Mouse (Mus musculus): ENCODE measurements around the gene Rasl10b. TPM values are rescaled to one million over a fixed set of nuclear protein-coding genes. Genes with fewer than 3 reads are reported as not detected.

The Rasl10b gene
- total and polyA plus RNA-seq, 2 experiments = 0.12 to 0.18 TPM

- Histone ChIP-seq H3K27ac (replicated peaks; ENCODE audit: insufficient read depth, low read depth, low read length) (no peak overlapping the region), H3K9ac (ENCODE audit: low read depth, low read length) (no peak overlapping the region), H3K27me3 (ENCODE audit: control insufficient read depth, insufficient read depth, low read length) (no peaks in the 10 kb centered on the region), H3K36me3 (ENCODE audit: control insufficient read depth, insufficient read depth, low read length) (peaks cover 14% of the 10 kb centered on the region), H3K4me3 (ENCODE audit: insufficient read depth, low read depth, low read length) (no peak overlapping the region), H3K4me1 (ENCODE audit: control insufficient read depth, insufficient read depth, low read length) (no peaks in the 10 kb centered on the region), H3K79me2 (ENCODE audit: control insufficient read depth, insufficient read depth, low read length) (no peaks in the 10 kb centered on the region)
- TF ChIP-seq POLR2A (IDR thresholded peaks at IDR 0.05; ENCODE audit: extremely low read depth, insufficient read depth, low read length) (no peak), CTCF (IDR thresholded peaks at IDR 0.05; ENCODE audit: low read depth, low read length) (no peak)
- WGBS = 98% methylated on average over 1 of the region's 1 CpGs
- no peak for DNase-seq (ENCODE audit: extremely low read depth, low read depth, low spot score)
Observed at GRCm38 (mm10) chr11:83383532-83383887, 25.4 kb upstream of the Rasl10b start.

GRCm38 (mm10) chr11:83393062-83393461, 15.9 kb upstream of the Rasl10b start:
- Histone ChIP-seq H3K9ac (ENCODE audit: low read depth, low read length) (no peak overlapping the region), H3K27ac (replicated peaks; ENCODE audit: insufficient read depth, low read depth, low read length) (no peak overlapping the region), H3K4me3 (ENCODE audit: insufficient read depth, low read depth, low read length) (no peak overlapping the region), H3K36me3 (ENCODE audit: control insufficient read depth, insufficient read depth, low read length) (peaks cover 30% of the 10 kb centered on the region), H3K79me2 (ENCODE audit: control insufficient read depth, insufficient read depth, low read length) (no peaks in the 10 kb centered on the region), H3K27me3 (ENCODE audit: control insufficient read depth, insufficient read depth, low read length) (no peaks in the 10 kb centered on the region), H3K4me1 (ENCODE audit: control insufficient read depth, insufficient read depth, low read length) (no peaks in the 10 kb centered on the region)
- no peak for DNase-seq (ENCODE audit: extremely low read depth, low read depth, low spot score)
- WGBS = 86% methylated on average over 4 of the region's 4 CpGs
- no peak for TF ChIP-seq POLR2A (IDR thresholded peaks at IDR 0.05; ENCODE audit: extremely low read depth, insufficient read depth, low read length)
- TF ChIP-seq CTCF (IDR thresholded peaks at IDR 0.05; ENCODE audit: low read depth, low read length) = no peak

GRCm38 (mm10) chr11:83394802-83395439, 14.0 kb upstream of the Rasl10b start:
- Histone ChIP-seq H3K27ac (replicated peaks; ENCODE audit: insufficient read depth, low read depth, low read length) (no peak overlapping the region), H3K4me1 (ENCODE audit: control insufficient read depth, insufficient read depth, low read length) (no peaks in the 10 kb centered on the region), H3K36me3 (ENCODE audit: control insufficient read depth, insufficient read depth, low read length) (peaks cover 39% of the 10 kb centered on the region), H3K27me3 (ENCODE audit: control insufficient read depth, insufficient read depth, low read length) (no peaks in the 10 kb centered on the region), H3K4me3 (ENCODE audit: insufficient read depth, low read depth, low read length) (no peak overlapping the region), H3K9ac (ENCODE audit: low read depth, low read length) (no peak overlapping the region), H3K79me2 (ENCODE audit: control insufficient read depth, insufficient read depth, low read length) (no peaks in the 10 kb centered on the region)
- WGBS = 82% methylated on average over 6 of the region's 6 CpGs
- no peak for DNase-seq (ENCODE audit: extremely low read depth, low read depth, low spot score)
- TF ChIP-seq CTCF (IDR thresholded peaks at IDR 0.05; ENCODE audit: low read depth, low read length) = no peak
- TF ChIP-seq POLR2A (IDR thresholded peaks at IDR 0.05; ENCODE audit: extremely low read depth, insufficient read depth, low read length) = no peak

GRCm38 (mm10) chr11:83397626-83398025, 11.3 kb upstream of the Rasl10b start:
- Histone ChIP-seq H3K4me3 (ENCODE audit: insufficient read depth, low read depth, low read length) (no peak overlapping the region), H3K27me3 (ENCODE audit: control insufficient read depth, insufficient read depth, low read length) (no peaks in the 10 kb centered on the region), H3K27ac (replicated peaks; ENCODE audit: insufficient read depth, low read depth, low read length) (no peak overlapping the region), H3K36me3 (ENCODE audit: control insufficient read depth, insufficient read depth, low read length) (peaks cover 33% of the 10 kb centered on the region), H3K79me2 (ENCODE audit: control insufficient read depth, insufficient read depth, low read length) (no peaks in the 10 kb centered on the region), H3K9ac (ENCODE audit: low read depth, low read length) (no peak overlapping the region), H3K4me1 (ENCODE audit: control insufficient read depth, insufficient read depth, low read length) (no peaks in the 10 kb centered on the region)
- TF ChIP-seq CTCF (IDR thresholded peaks at IDR 0.05; ENCODE audit: low read depth, low read length) (no peak), POLR2A (IDR thresholded peaks at IDR 0.05; ENCODE audit: extremely low read depth, insufficient read depth, low read length) (no peak)
- WGBS = 73% methylated on average over 7 of the region's 7 CpGs
- peak; percentile 31 for DNase-seq (ENCODE audit: extremely low read depth, low read depth, low spot score)

- Histone ChIP-seq H3K36me3 (ENCODE audit: control insufficient read depth, insufficient read depth, low read length) (peaks cover 27% of the 10 kb centered on the region; the same call in 1 of the 2 replicates), H3K4me3 (ENCODE audit: insufficient read depth, low read depth, low read length) (no peak overlapping the region), H3K79me2 (ENCODE audit: control insufficient read depth, insufficient read depth, low read length) (no peaks in the 10 kb centered on the region), H3K27ac (replicated peaks; ENCODE audit: insufficient read depth, low read depth, low read length) (no peak overlapping the region), H3K4me1 (ENCODE audit: control insufficient read depth, insufficient read depth, low read length) (no peaks in the 10 kb centered on the region), H3K9ac (ENCODE audit: low read depth, low read length) (no peak overlapping the region), H3K27me3 (ENCODE audit: control insufficient read depth, insufficient read depth, low read length) (no peaks in the 10 kb centered on the region)
- WGBS = 71% methylated on average over 5 of the region's 5 CpGs
- TF ChIP-seq POLR2A (IDR thresholded peaks at IDR 0.05; ENCODE audit: extremely low read depth, insufficient read depth, low read length) = no peak
- TF ChIP-seq CTCF (IDR thresholded peaks at IDR 0.05; ENCODE audit: low read depth, low read length) = no peak
- DNase-seq (ENCODE audit: extremely low read depth, low read depth, low spot score) = no peak
Observed at GRCm38 (mm10) chr11:83398724-83399123, 10.2 kb upstream of the Rasl10b start.

DNA sequence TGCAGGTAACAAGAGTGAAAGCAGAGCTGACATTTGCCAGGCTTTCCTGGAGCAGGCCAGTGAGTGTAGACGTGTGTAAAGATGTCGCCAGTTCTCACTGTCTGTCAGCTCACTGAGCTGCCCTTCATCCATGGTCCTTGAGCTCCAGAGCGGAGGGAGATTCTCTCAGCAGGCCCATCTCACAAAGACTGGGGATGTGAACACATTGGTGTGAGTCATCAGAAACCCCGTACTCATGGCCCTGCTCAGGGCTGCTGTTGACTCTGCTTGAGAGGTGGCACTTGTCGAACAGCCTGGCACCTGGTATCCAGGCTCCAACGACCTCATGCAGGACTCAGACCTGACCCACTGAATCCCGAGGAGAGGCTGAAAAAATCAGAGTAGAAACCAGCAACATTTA, 5.2 kb upstream of the Rasl10b start:
- H3K27ac ChIP-seq (replicated peaks; ENCODE audit: insufficient read depth, low read depth, low read length) = no peak overlapping the region
- DNase-seq (ENCODE audit: extremely low read depth, low read depth, low spot score) = no peak
- peaks cover 13% of the 10 kb centered on the region; the same call in 1 of the 2 replicates for H3K36me3 ChIP-seq (ENCODE audit: control insufficient read depth, insufficient read depth, low read length)
- H3K27me3 ChIP-seq (ENCODE audit: control insufficient read depth, insufficient read depth, low read length) = no peaks in the 10 kb centered on the region
- no peak overlapping the region for H3K9ac ChIP-seq (ENCODE audit: low read depth, low read length)
- H3K79me2 ChIP-seq (ENCODE audit: control insufficient read depth, insufficient read depth, low read length) = no peaks in the 10 kb centered on the region
- TF ChIP-seq POLR2A (IDR thresholded peaks at IDR 0.05; ENCODE audit: extremely low read depth, insufficient read depth, low read length) (no peak), CTCF (IDR thresholded peaks at IDR 0.05; ENCODE audit: low read depth, low read length) (no peak)
- WGBS = 92% methylated on average over 7 of the region's 7 CpGs
- no peak overlapping the region for H3K4me3 ChIP-seq (ENCODE audit: insufficient read depth, low read depth, low read length)
- no peaks in the 10 kb centered on the region for H3K4me1 ChIP-seq (ENCODE audit: control insufficient read depth, insufficient read depth, low read length)
